Mouse (Mus musculus): ENCODE results near the gene Cfap43.

GRCm38 (mm10) chr19:47854796-47855783, 64.0 kb downstream of the Cfap43 start, which contains the start of gene Gsto1:
- TF ChIP-seq CTCF (conservative IDR thresholded peaks at IDR 0.05; ENCODE audit: insufficient read depth, insufficient read length, low read depth, low read length) (no peak), POLR2A (IDR thresholded peaks at IDR 0.05; ENCODE audit: low read depth, low read length) (peak; percentile 75)

All from kidney, adult 2 months (tissue).